ENCODE assay signal across 20 mouse cellular contexts in the genomic region with DNA sequence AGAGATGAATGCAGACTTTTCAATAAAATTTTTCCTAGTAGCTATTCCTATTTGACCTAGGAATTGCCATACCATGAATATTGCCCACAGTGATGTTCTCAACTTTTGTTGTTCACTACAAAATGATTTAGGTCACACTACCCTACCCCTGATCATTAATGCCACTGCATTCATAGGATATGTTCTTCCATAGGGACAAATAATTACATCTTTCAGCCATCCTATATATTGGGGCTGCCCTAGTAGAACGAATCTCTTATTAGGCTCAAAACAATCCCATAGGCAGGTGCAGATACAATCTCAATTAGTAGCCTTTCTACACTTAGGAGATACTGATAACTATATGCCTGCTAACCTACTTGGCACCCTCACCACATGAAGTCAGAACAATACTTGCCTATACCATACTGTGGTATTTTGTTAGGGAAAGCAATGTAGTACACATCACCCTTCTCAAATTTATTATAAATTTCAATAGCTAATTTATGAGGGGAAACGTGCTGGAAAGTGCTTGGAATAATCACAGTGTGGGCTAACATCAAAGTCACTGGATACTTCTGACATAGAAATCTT. TPM values are rescaled to one million over a fixed set of nuclear protein-coding genes. Genes with fewer than 3 reads are reported as not detected.
A peak's percentile ranks its signal among the peaks of the same experiment; 100 is the strongest.
DNase-seq lines count a peak whose midpoint lies in the region; ATAC-seq and TF ChIP-seq lines count a peak whose summit lies in the region.
"Had no signal": no experiment of that assay in that cellular context is flagged by ENCODE, and none has a peak within 500 bp of the region (broad histone marks: within the 10 kb centered on the region; RNA-seq: fewer than 3 reads in every experiment).

No protein-coding gene starts in this region.

- no peak overlapping the region for H3K4me3 ChIP-seq in embryonic facial prominence, embryonic 15.5 days (replicated peaks)
- no peak overlapping the region for H3K4me3 ChIP-seq in embryonic facial prominence, embryonic 10.5 days
- H3K4me3 ChIP-seq in kidney, postnatal 0 days (replicated peaks; ENCODE audit: low read depth, low read length) = no peak overlapping the region
- H3K4me3 ChIP-seq in midbrain, embryonic 15.5 days = no peak overlapping the region
- H3K4me3 ChIP-seq in midbrain, embryonic 16.5 days (ENCODE audit: low read depth, low read length) = no peak overlapping the region
- H3K4me3 ChIP-seq: embryonic facial prominence, embryonic 13.5 days; gastrocnemius, adult 2 months; heart, embryonic 15.5 days; limb, embryonic 13.5 days had no signal

- peak; percentile 63; the same call in 1 of the 2 replicates for ATAC-seq in embryonic facial prominence, embryonic 15.5 days (ENCODE audit: insufficient number of reproducible peaks, low FRiP score, low TSS enrichment, low read depth)
- peak; percentile 41; the same call in 1 of the 2 replicates for ATAC-seq in kidney, postnatal 0 days (replicated peaks; ENCODE audit: low FRiP score, low read depth)
- ATAC-seq in midbrain, embryonic 15.5 days (replicated peaks) = peak; percentile 46; the same call in 1 of the 2 replicates
- ATAC-seq in midbrain, embryonic 16.5 days = no peak
- peak; percentile 8; the same call in 1 of the 2 replicates for ATAC-seq in granulocyte monocyte progenitor cell, adult 5-6 weeks (replicated peaks; ENCODE audit: poor library complexity, severe bottlenecking)
- ATAC-seq: Patski had no signal

- H3K4me2 ChIP-seq in embryonic facial prominence, embryonic 15.5 days (replicated peaks) = no peak overlapping the region
- no peak overlapping the region for H3K4me2 ChIP-seq in kidney, postnatal 0 days (ENCODE audit: low read length)
- H3K4me2 ChIP-seq in midbrain, embryonic 15.5 days = no peak overlapping the region
- no peak overlapping the region for H3K4me2 ChIP-seq in midbrain, embryonic 16.5 days (ENCODE audit: low read length)
- H3K4me2 ChIP-seq: embryonic facial prominence, embryonic 13.5 days; heart, embryonic 15.5 days; limb, embryonic 13.5 days had no signal

- H3K36me3 ChIP-seq in embryonic facial prominence, embryonic 15.5 days = peaks cover 63% of the 10 kb centered on the region
- H3K36me3 ChIP-seq in embryonic facial prominence, embryonic 10.5 days (replicated peaks) = peaks cover 98% of the 10 kb centered on the region
- peaks cover 39% of the 10 kb centered on the region for H3K36me3 ChIP-seq in kidney, postnatal 0 days (ENCODE audit: insufficient read depth, low read length)
- H3K36me3 ChIP-seq in midbrain, embryonic 15.5 days (replicated peaks) = peaks cover 49% of the 10 kb centered on the region
- H3K36me3 ChIP-seq in midbrain, embryonic 16.5 days (ENCODE audit: control insufficient read depth, insufficient read depth, low read length) = peaks cover 47% of the 10 kb centered on the region

- no peaks in the 10 kb centered on the region for H3K27me3 ChIP-seq in embryonic facial prominence, embryonic 15.5 days
- no peaks in the 10 kb centered on the region for H3K27me3 ChIP-seq in embryonic facial prominence, embryonic 10.5 days (replicated peaks; ENCODE audit: low read depth, poor library complexity, severe bottlenecking)
- no peaks in the 10 kb centered on the region for H3K27me3 ChIP-seq in kidney, postnatal 0 days (ENCODE audit: insufficient read depth, low read length)
- H3K27me3 ChIP-seq in midbrain, embryonic 15.5 days (replicated peaks) = no peaks in the 10 kb centered on the region
- H3K27me3 ChIP-seq in midbrain, embryonic 16.5 days (ENCODE audit: control insufficient read depth, insufficient read depth, low read depth, low read length) = no peaks in the 10 kb centered on the region
- H3K27me3 ChIP-seq: embryonic facial prominence, embryonic 13.5 days; heart, embryonic 15.5 days; limb, embryonic 13.5 days; Patski had no signal

- TF ChIP-seq CTCF in kidney, postnatal 0 days (IDR thresholded peaks at IDR 0.05; ENCODE audit: low read depth) = no peak

- H3K4me1 ChIP-seq in embryonic facial prominence, embryonic 15.5 days = no peaks in the 10 kb centered on the region
- no peaks in the 10 kb centered on the region for H3K4me1 ChIP-seq in embryonic facial prominence, embryonic 10.5 days
- no peaks in the 10 kb centered on the region for H3K4me1 ChIP-seq in kidney, postnatal 0 days (replicated peaks; ENCODE audit: insufficient read depth, low read length)
- H3K4me1 ChIP-seq in midbrain, embryonic 15.5 days = no peaks in the 10 kb centered on the region
- H3K4me1 ChIP-seq in midbrain, embryonic 16.5 days (ENCODE audit: control insufficient read depth, insufficient read depth, low read length) = no peaks in the 10 kb centered on the region
- H3K4me1 ChIP-seq: embryonic facial prominence, embryonic 13.5 days; heart, embryonic 15.5 days; limb, embryonic 13.5 days had no signal

- DNase-seq in embryonic facial prominence, embryonic 10.5 days (ENCODE audit: low spot score) = no peak
- DNase-seq in kidney, postnatal 0 days (ENCODE audit: low spot score) = no peak
- DNase-seq in kidney, postnatal 25 days = no peak
- DNase-seq in spleen, postnatal 36 days (ENCODE audit: low spot score in 2 of 2) = no peak
- DNase-seq: adrenal gland, postnatal 36 days; cerebellum, adult 8-10 months; gastrocnemius, adult 2 months; heart, adult 11 months; kidney, adult 9 months; liver, postnatal 0 days; thymus, adult 18-20 months had no signal

- no peaks in the 10 kb centered on the region for H3K9me3 ChIP-seq in embryonic facial prominence, embryonic 15.5 days (replicated peaks)
- H3K9me3 ChIP-seq in embryonic facial prominence, embryonic 10.5 days = no peaks in the 10 kb centered on the region
- no peaks in the 10 kb centered on the region for H3K9me3 ChIP-seq in kidney, postnatal 0 days (replicated peaks; ENCODE audit: low read length)
- H3K9me3 ChIP-seq in midbrain, embryonic 15.5 days = no peaks in the 10 kb centered on the region
- H3K9me3 ChIP-seq in midbrain, embryonic 16.5 days (replicated peaks; ENCODE audit: control insufficient read depth, low read length, poor library complexity, severe bottlenecking) = no peaks in the 10 kb centered on the region
- H3K9me3 ChIP-seq: embryonic facial prominence, embryonic 13.5 days; heart, embryonic 15.5 days; limb, embryonic 13.5 days had no signal

- 73% methylated on average over 2 of the region's 2 CpGs for WGBS in embryonic facial prominence, embryonic 15.5 days
- 86% methylated on average over 2 of the region's 2 CpGs for WGBS in embryonic facial prominence, embryonic 10.5 days
- 61% methylated on average over 2 of the region's 2 CpGs for WGBS in kidney, postnatal 0 days
- WGBS in midbrain, embryonic 15.5 days = 84% methylated on average over 2 of the region's 2 CpGs
- 88% methylated on average over 2 of the region's 2 CpGs for WGBS in midbrain, embryonic 16.5 days

- no peak overlapping the region for H3K27ac ChIP-seq in embryonic facial prominence, embryonic 15.5 days (replicated peaks)
- H3K27ac ChIP-seq in embryonic facial prominence, embryonic 10.5 days (replicated peaks) = no peak overlapping the region
- no peak overlapping the region for H3K27ac ChIP-seq in kidney, postnatal 0 days
- no peak overlapping the region for H3K27ac ChIP-seq in midbrain, embryonic 15.5 days
- no peak overlapping the region for H3K27ac ChIP-seq in midbrain, embryonic 16.5 days (ENCODE audit: low read length)
- H3K27ac ChIP-seq: embryonic facial prominence, embryonic 13.5 days; gastrocnemius, adult 2 months; heart, embryonic 15.5 days; limb, embryonic 13.5 days; macrophage had no signal

- no peak overlapping the region for H3K9ac ChIP-seq in embryonic facial prominence, embryonic 15.5 days
- H3K9ac ChIP-seq in kidney, postnatal 0 days (ENCODE audit: low read depth, low read length) = no peak overlapping the region
- H3K9ac ChIP-seq in midbrain, embryonic 15.5 days = no peak overlapping the region
- H3K9ac ChIP-seq in midbrain, embryonic 16.5 days (ENCODE audit: low read depth, low read length) = no peak overlapping the region
- H3K9ac ChIP-seq: embryonic facial prominence, embryonic 13.5 days; heart, embryonic 15.5 days; limb, embryonic 13.5 days; liver, postnatal 0 days had no signal

RNA-seq across cellular contexts. Expression of a gene that starts 12.0 kb away (rescaled TPM):
- polyA plus RNA-seq in embryonic facial prominence, embryonic 15.5 days (2015; fragmentation: Nextera tagmentation; extraction: Ambion mirVana) = 9.8 and 12.5 TPM in 2 replicates
- polyA plus RNA-seq in embryonic facial prominence, embryonic 10.5 days (2016; fragmentation: Nextera tagmentation; extraction: Ambion mirVana) = 5.4 and 6.8 TPM in 2 replicates
- polyA plus RNA-seq in kidney, postnatal 0 days (2015; fragmentation: Nextera tagmentation; extraction: Ambion mirVana) = 55.2 and 58.6 TPM in 2 replicates
- 12.1 and 13.9 TPM in 2 replicates for polyA plus RNA-seq in midbrain, embryonic 15.5 days (2015; fragmentation: Nextera tagmentation; extraction: Ambion mirVana)
- 13.9 and 14.7 TPM in 2 replicates for polyA plus RNA-seq in midbrain, embryonic 16.5 days (2015; fragmentation: Nextera tagmentation; extraction: Ambion mirVana)
- 16.6 and 21.7 TPM in 2 replicates for total RNA-seq in granulocyte monocyte progenitor cell, adult 5-6 weeks (2014; fragmentation: Nextera tagmentation)
- 8.1 and 9.4 TPM in 2 replicates for total RNA-seq in granulocyte monocyte progenitor cell, adult 5-6 weeks (2017)

RNA-seq across cellular contexts. Expression of a gene that starts 12.2 kb away (rescaled TPM):
- 66.5 and 68.9 TPM in 2 replicates for polyA plus RNA-seq in embryonic facial prominence, embryonic 15.5 days (2015; fragmentation: Nextera tagmentation; extraction: Ambion mirVana)
- polyA plus RNA-seq in embryonic facial prominence, embryonic 10.5 days (2016; fragmentation: Nextera tagmentation; extraction: Ambion mirVana) = 96.7 and 101 TPM in 2 replicates
- 66.9 and 72.6 TPM in 2 replicates for polyA plus RNA-seq in kidney, postnatal 0 days (2015; fragmentation: Nextera tagmentation; extraction: Ambion mirVana)
- polyA plus RNA-seq in midbrain, embryonic 15.5 days (2015; fragmentation: Nextera tagmentation; extraction: Ambion mirVana) = 41.1 and 48.9 TPM in 2 replicates
- 39.7 and 44.7 TPM in 2 replicates for polyA plus RNA-seq in midbrain, embryonic 16.5 days (2015; fragmentation: Nextera tagmentation; extraction: Ambion mirVana)
- total RNA-seq in granulocyte monocyte progenitor cell, adult 5-6 weeks (2014; fragmentation: Nextera tagmentation) = 437 and 439 TPM in 2 replicates
- total RNA-seq in granulocyte monocyte progenitor cell, adult 5-6 weeks (2017) = 1,390 and 1,596 TPM in 2 replicates

RNA-seq across cellular contexts. Expression of a gene that starts 38.5 kb away (rescaled TPM):
- polyA plus RNA-seq in embryonic facial prominence, embryonic 15.5 days (2015; fragmentation: Nextera tagmentation; extraction: Ambion mirVana) = 30.7 and 34.6 TPM in 2 replicates
- polyA plus RNA-seq in embryonic facial prominence, embryonic 10.5 days (2016; fragmentation: Nextera tagmentation; extraction: Ambion mirVana) = 37.2 and 42.1 TPM in 2 replicates
- 30.9 and 36.2 TPM in 2 replicates for polyA plus RNA-seq in kidney, postnatal 0 days (2015; fragmentation: Nextera tagmentation; extraction: Ambion mirVana)
- 30.8 and 36.1 TPM in 2 replicates for polyA plus RNA-seq in midbrain, embryonic 15.5 days (2015; fragmentation: Nextera tagmentation; extraction: Ambion mirVana)
- polyA plus RNA-seq in midbrain, embryonic 16.5 days (2015; fragmentation: Nextera tagmentation; extraction: Ambion mirVana) = 29.1 and 29.7 TPM in 2 replicates
- total RNA-seq in granulocyte monocyte progenitor cell, adult 5-6 weeks (2014; fragmentation: Nextera tagmentation) = 24.6 and 27.4 TPM in 2 replicates
- 39.6 and 47.8 TPM in 2 replicates for total RNA-seq in granulocyte monocyte progenitor cell, adult 5-6 weeks (2017)

RNA-seq across cellular contexts. Expression of a gene that starts 39.3 kb away (rescaled TPM):
- polyA plus RNA-seq in embryonic facial prominence, embryonic 15.5 days (2015; fragmentation: Nextera tagmentation; extraction: Ambion mirVana) = 12.9 and 13.7 TPM in 2 replicates
- 22.7 and 25.6 TPM in 2 replicates for polyA plus RNA-seq in embryonic facial prominence, embryonic 10.5 days (2016; fragmentation: Nextera tagmentation; extraction: Ambion mirVana)
- 7.4 and 8.7 TPM in 2 replicates for polyA plus RNA-seq in kidney, postnatal 0 days (2015; fragmentation: Nextera tagmentation; extraction: Ambion mirVana)
- polyA plus RNA-seq in midbrain, embryonic 15.5 days (2015; fragmentation: Nextera tagmentation; extraction: Ambion mirVana) = 13.3 and 14.6 TPM in 2 replicates
- 13.0 and 14.2 TPM in 2 replicates for polyA plus RNA-seq in midbrain, embryonic 16.5 days (2015; fragmentation: Nextera tagmentation; extraction: Ambion mirVana)
- total RNA-seq in granulocyte monocyte progenitor cell, adult 5-6 weeks (2014; fragmentation: Nextera tagmentation) = 53.5 and 72.4 TPM in 2 replicates
- 64.2 and 66.3 TPM in 2 replicates for total RNA-seq in granulocyte monocyte progenitor cell, adult 5-6 weeks (2017)
